Mouse (Mus musculus): Measurements from ENCODE around the gene Fli1.

DNA sequence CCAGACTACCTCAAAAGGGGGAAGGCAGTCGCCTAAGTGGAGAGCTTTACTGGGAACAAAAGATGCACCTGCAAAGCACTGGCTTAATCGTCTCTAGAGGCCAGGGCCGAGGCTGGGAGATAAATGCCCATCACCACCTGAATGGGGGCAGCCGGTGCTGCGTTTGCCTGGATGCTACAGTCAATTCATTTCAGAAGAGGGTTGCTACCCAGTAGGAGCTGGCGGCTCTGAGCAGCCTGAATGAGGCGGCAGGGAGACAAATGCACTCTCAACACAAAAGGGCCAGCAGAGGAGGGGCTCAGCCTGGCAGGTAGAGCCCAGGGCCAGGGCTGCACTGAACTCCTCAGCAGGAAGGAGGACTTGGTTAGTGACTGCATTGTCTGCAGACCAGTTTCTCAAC, 92.5 kb downstream of the Fli1 start:
- TF ChIP-seq EP300 (IDR thresholded peaks at IDR 0.05; ENCODE audit: low read depth in 1 of 2, low read length in 2 of 2) (no peak), E2F4 (IDR thresholded peaks at IDR 0.05; ENCODE audit: borderline replicate concordance, low read depth, low read length) (no peak), POLR2A (IDR thresholded peaks at IDR 0.05; ENCODE audit: control insufficient read depth in 1 of 2, insufficient read depth in 1 of 2, low read depth in 1 of 2, low read length in 2 of 2, poor library complexity in 1 of 2) (no peak), GATA1 (IDR thresholded peaks at IDR 0.05; ENCODE audit: low read depth, low read length) (no peak), ZNF384 (IDR thresholded peaks at IDR 0.05; ENCODE audit: low read depth, low read length) (no peak), CTCF (IDR thresholded peaks at IDR 0.05 in 2 of 3, conservative IDR thresholded peaks at IDR 0.05 in 1 of 3; ENCODE audit: control insufficient read depth in 1 of 3, insufficient read depth in 1 of 3, low read depth in 2 of 3, low read length in 3 of 3, poor library complexity in 1 of 3, severe bottlenecking in 1 of 3) (no peak), ZC3H11A (IDR thresholded peaks at IDR 0.05; ENCODE audit: low read depth, low read length) (no peak), MXI1 (IDR thresholded peaks at IDR 0.05; ENCODE audit: low read depth, low read length) (no peak), UBTF (IDR thresholded peaks at IDR 0.05; ENCODE audit: borderline replicate concordance, insufficient read depth, low read depth, low read length) (no peak), MAFK (IDR thresholded peaks at IDR 0.05; ENCODE audit: borderline replicate concordance, low read depth, low read length) (no peak)
